Mouse (Mus musculus): ENCODE measurements at regions not wholly inside any gene's neighbourhood (a gene's known extent, or its start where the extent isn't known, plus 50 kb on each side); places are given as distances from the start of the nearest gene placed in this dataset.

- TF ChIP-seq CTCF (IDR thresholded peaks at IDR 0.05; ENCODE audit: borderline replicate concordance, insufficient read depth, low read length) (no peak), POLR2A (IDR thresholded peaks at IDR 0.05; ENCODE audit: low read depth, low read length) (no peak)
Observed at GRCm38 (mm10) chr19:23062851-23063250, 78.2 kb upstream of the Klf9 start.
